ENCODE assay signal across 9 mouse cellular contexts in the genomic region with DNA sequence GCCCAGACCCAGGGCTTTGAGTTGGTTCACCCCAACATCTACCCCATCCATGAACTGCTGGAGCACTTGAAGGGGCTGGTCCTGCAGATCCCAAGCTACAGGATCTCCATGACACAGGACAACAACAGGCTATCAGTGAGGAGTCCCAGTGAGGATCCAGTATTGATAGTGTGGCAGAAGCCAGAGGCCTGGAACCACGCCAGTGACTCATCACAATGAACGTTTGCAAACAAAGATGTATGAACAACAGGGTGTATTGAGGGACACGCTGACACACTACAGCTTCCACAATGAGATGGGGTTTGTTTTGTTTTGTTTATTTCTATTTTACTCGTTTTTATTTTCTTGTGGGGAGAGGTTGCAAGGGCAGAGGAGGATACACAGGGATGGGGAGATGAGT. TPM values are rescaled to one million over a fixed set of nuclear protein-coding genes. Genes with fewer than 3 reads are reported as not detected.
DNase-seq lines count a peak whose midpoint lies in the region.
"Had no signal": no experiment of that assay in that cellular context is flagged by ENCODE, and none has a peak within 500 bp of the region (broad histone marks: within the 10 kb centered on the region; RNA-seq: fewer than 3 reads in every experiment).

No protein-coding gene starts in this region.

- DNase-seq in cerebellum, adult 9-10 months: peak; percentile 17
- DNase-seq in cerebellum, adult 18-20 months: no peak
- DNase-seq in lung, postnatal 36 days: peak; percentile 7
- no peak for DNase-seq in lung, postnatal 14 days
- DNase-seq in adrenal gland, postnatal 25 days: peak; percentile 40
- peak; percentile 84 for DNase-seq in layer of hippocampus, adult 9-11 months
- DNase-seq in spleen, postnatal 4 days (ENCODE audit: low spot score in 2 of 2): no peak
- no peak for DNase-seq in embryo, embryonic 9.5 days (ENCODE audit: extremely low spot score)
- DNase-seq: liver, embryonic 13.5 days had no signal

RNA-seq across cellular contexts. Expression of a gene that starts 17.7 kb away (rescaled TPM):
- total RNA-seq in adrenal gland, postnatal 25 days (2021): 26.4 and 36.9 TPM in 2 replicates

Comparison
In these comparisons a context has a peak if more than half of its experiments do, and no peak if none do; other contexts are left out.
1. DNase-seq: peak in cerebellum, adult 9-10 months (single experiment), lung, postnatal 36 days (single experiment), adrenal gland, postnatal 25 days (single experiment) and layer of hippocampus, adult 9-11 months (single experiment); none in cerebellum, adult 18-20 months (0 of 2), lung, postnatal 14 days (single experiment), spleen, postnatal 4 days (0 of 2) and embryo, embryonic 9.5 days (single experiment).